In the genomic region with DNA sequence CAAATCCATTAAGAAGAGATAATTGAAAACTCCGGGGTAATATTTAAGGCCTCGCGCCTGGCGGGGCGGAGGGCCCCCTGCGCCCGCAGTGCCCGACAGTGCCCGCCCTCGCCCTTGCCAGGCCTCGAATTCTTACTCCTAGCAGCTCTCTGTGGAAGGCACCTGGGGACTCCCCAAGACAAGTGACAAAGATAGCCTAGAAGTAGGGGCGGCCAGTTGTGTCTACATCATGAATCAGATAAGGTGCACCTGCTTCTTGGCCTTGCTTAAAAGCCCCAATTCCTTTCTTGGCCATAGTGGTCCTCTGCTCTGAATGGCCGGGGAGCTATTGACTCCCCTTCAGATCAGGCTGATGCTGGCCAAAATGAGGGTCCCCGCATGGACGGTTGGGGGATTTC, we compare ENCODE assay signal across 9 mouse cellular contexts.
A peak's percentile ranks its signal among the peaks of the same experiment; 100 is the strongest.
DNase-seq lines count a peak whose midpoint lies in the region; ATAC-seq and TF ChIP-seq lines count a peak whose summit lies in the region.
"Had no signal": no experiment of that assay in that cellular context is flagged by ENCODE, and none has a peak within 500 bp of the region (broad histone marks: within the 10 kb centered on the region; RNA-seq: fewer than 3 reads in every experiment).

No protein-coding gene starts in this region.

- no peaks in the 10 kb centered on the region for H3K36me3 ChIP-seq in lung, embryonic 16.5 days (ENCODE audit: control insufficient read depth, insufficient read depth, low read length)
- H3K36me3 ChIP-seq in limb, embryonic 15.5 days, result no peaks in the 10 kb centered on the region

- peak overlapping the region; percentile 52 for H3K27ac ChIP-seq in gastrocnemius, adult 2 months
- no peak overlapping the region for H3K27ac ChIP-seq in lung, embryonic 16.5 days (ENCODE audit: low read length)
- H3K27ac ChIP-seq in limb, embryonic 15.5 days, result no peak overlapping the region

- no peak for DNase-seq in gastrocnemius, adult 2 months
- DNase-seq in gastrocnemius, adult 18-20 months (ENCODE audit: low spot score), result no peak
- DNase-seq in lung, adult 18-20 months, result no peak
- no peak for DNase-seq in frontal cortex, postnatal 36 days (ENCODE audit: low spot score in 2 of 2)
- DNase-seq in right cerebral cortex, postnatal 10 days (ENCODE audit: low spot score in 2 of 2), result no peak
- DNase-seq in right cerebral cortex, adult 2 months (ENCODE audit: low spot score in 2 of 2), result no peak
- DNase-seq: cerebellum, adult 2 months had no signal

- peak overlapping the region; percentile 68 for H3K4me3 ChIP-seq in gastrocnemius, adult 2 months
- H3K4me3 ChIP-seq in lung, embryonic 16.5 days (ENCODE audit: low read length), result no peak overlapping the region
- H3K4me3 ChIP-seq in limb, embryonic 15.5 days, result peak overlapping the region; percentile 37

- ATAC-seq in lung, embryonic 16.5 days (ENCODE audit: low read depth), result 0 out of 2 replicates have a peak, but pooled peaks have one; percentile 35
- no peak for ATAC-seq in limb, embryonic 15.5 days (ENCODE audit: insufficient number of reproducible peaks, low FRiP score, low TSS enrichment, low read depth)

- intact Hi-C loops in gastrocnemius, adult 2 months (cut with DNase I), result loop anchor here (5.0 kb wide), 1 partner anchor 39 kb away; no protein-coding TSS in a partner anchor

- no peak overlapping the region for H3K4me2 ChIP-seq in lung, embryonic 16.5 days (ENCODE audit: low read depth, low read length)
- H3K4me2 ChIP-seq in limb, embryonic 15.5 days, result peak overlapping the region; percentile 80

- H3K9ac ChIP-seq in lung, embryonic 16.5 days (ENCODE audit: low read length), result no peak overlapping the region
- H3K9ac ChIP-seq in limb, embryonic 15.5 days, result no peak overlapping the region

- no peak for TF ChIP-seq CTCF in gastrocnemius, adult 2 months (IDR thresholded peaks at IDR 0.05)

- H3K4me1 ChIP-seq in lung, embryonic 16.5 days (replicated peaks; ENCODE audit: control insufficient read depth, insufficient read depth, low read length), result peaks cover 3% of the 10 kb centered on the region; the same call in 1 of the 2 replicates
- H3K4me1 ChIP-seq in limb, embryonic 15.5 days, result peaks cover 45% of the 10 kb centered on the region

- peaks cover 62% of the 10 kb centered on the region for H3K27me3 ChIP-seq in lung, embryonic 16.5 days (ENCODE audit: control insufficient read depth, insufficient read depth, low read depth, low read length)
- H3K27me3 ChIP-seq in limb, embryonic 15.5 days, result peaks cover 72% of the 10 kb centered on the region

- 16% methylated on average over 15 of the region's 15 CpGs for WGBS in lung, embryonic 16.5 days
- 17% methylated on average over 15 of the region's 15 CpGs for WGBS in limb, embryonic 15.5 days

- H3K9me3 ChIP-seq in lung, embryonic 16.5 days (ENCODE audit: control insufficient read depth, low read length), result no peaks in the 10 kb centered on the region
- H3K9me3 ChIP-seq in limb, embryonic 15.5 days, result no peaks in the 10 kb centered on the region
